Mouse (Mus musculus) erythroid progenitor cell, adult 5-6 weeks (primary cell): ENCODE measurements around the gene Gpr152. TPM values are rescaled to one million over a fixed set of nuclear protein-coding genes. Genes with fewer than 3 reads are reported as not detected.

Source experiments
- ATAC-seq: replicated peaks from 2 replicates; pipeline ENCODE4 v1.8.0; 2016; ENCODE audit warnings: moderate number of reproducible peaks, mild to moderate bottlenecking, moderate TSS enrichment, inconsistent platforms; ENCODE audit not compliant: poor library complexity, low FRiP score, severe bottlenecking
- total RNA-seq, 2 experiments: library from RNA; stranded (forward) in 1 of 2; stranded (reverse) in 1 of 2; fragments of 150-400 nt in 1 of 2; fragments of 186-747, 209-891 nt in 1 of 2; gene quantifications; 2 replicates each; pipeline versions ENCODE4 v1.2.3 to v1.2.4; 2015 to 2017; ENCODE audit warnings: low replicate concordance in 2 of 2

The Gpr152 gene
- total RNA-seq, 2 experiments from 2014 or later: not detected

DNA sequence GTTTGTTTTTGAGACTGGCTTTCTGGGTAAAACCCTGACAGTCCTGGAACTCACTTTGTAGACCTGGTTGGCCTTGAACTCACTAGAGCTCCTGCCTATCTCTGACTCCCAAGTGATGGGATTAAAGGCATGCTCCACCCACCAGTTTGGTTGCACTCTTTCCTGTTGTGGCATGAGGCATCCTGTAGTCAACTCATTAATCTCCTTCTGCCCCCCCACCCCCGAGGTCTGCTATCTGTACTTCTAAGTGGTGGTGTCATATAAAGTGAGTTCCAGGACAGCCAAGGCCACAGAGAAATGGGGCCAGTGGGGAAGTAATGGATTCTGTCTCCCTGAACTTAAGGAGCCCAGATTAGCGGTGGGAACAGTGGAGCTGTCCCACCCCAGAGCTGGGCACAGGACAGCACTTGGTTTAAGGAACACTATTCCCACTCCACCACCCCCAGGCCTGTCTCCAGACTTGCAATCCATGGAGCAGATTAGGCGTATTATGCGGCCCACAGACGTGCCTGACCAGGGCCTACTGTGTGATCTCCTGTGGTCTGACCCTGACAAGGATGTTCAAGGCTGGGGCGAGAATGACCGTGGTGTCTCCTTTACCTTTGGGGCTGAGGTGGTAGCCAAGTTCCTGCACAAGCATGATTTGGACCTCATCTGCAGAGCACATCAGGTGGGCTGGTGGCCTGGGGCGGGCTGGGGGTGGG is 54.6 kb downstream of the Gpr152 start:
- ATAC-seq: no peak

DNA sequence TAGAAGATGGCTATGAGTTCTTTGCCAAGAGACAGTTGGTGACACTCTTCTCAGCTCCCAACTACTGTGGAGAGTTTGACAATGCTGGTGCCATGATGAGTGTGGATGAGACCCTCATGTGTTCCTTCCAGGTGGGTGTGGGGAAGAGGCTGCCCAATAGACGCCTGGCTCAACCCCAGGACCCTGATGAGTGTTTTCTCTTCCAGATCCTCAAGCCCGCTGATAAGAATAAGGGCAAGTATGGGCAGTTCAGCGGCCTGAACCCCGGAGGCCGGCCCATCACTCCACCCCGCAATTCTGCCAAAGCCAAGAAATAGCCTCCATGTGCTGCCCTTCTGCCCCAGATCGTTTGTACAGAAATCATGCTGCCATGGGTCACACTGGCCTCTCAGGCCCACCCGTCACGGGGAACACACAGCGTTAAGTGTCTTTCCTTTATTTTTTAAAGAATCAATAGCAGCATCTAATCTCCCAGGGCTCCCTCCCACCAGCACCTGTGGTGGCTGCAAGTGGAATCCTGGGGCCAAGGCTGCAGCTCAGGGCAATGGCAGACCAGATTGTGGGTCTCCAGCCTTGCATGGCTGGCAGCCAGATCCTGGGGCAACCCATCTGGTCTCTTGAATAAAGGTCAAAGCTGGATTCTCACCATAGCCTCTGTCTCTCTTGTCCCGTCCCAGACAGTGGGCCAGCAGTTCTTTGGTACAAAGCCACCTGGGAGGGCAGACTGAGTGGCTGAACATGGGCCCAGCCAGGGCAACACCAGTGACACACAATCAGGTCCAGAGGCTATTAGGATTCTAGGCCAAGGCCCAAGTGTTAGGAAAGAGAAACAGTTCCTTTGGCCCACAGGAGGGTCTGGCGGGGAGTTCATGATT is 55.4 kb downstream of the Gpr152 start:
- ATAC-seq: no peak

Other genes with a start within 250 kb of the Gpr152 start
Only the 30 nearest of the 33 such genes appear.
- gene Unc93b1, start 204.6 kb upstream of the Gpr152 start, total RNA-seq (2015; ENCODE audit: low replicate concordance): 28.5 and 29.3 TPM in 2 replicates
- gene Unc93b1, start 204.6 kb upstream of the Gpr152 start, total RNA-seq (2017; ENCODE audit: low replicate concordance): 28.2 and 34.4 TPM in 2 replicates
- 3.6 TPM in 1 of 2 replicates, not detected in the other for gene Aldh3b3, start 181.1 kb upstream of the Gpr152 start, total RNA-seq (2015; ENCODE audit: low replicate concordance)
- not detected in 2 replicates for gene Aldh3b3, start 181.1 kb upstream of the Gpr152 start, total RNA-seq (2017; ENCODE audit: low replicate concordance)
- 1.3 and 6.5 TPM in 2 replicates for gene Aldh3b2, start 167.5 kb upstream of the Gpr152 start, total RNA-seq (2015; ENCODE audit: low replicate concordance)
- 1.1 and 2.4 TPM in 2 replicates for gene Aldh3b2, start 167.5 kb upstream of the Gpr152 start, total RNA-seq (2017; ENCODE audit: low replicate concordance)
- not detected in 2 replicates for gene Acy3, start 153.2 kb upstream of the Gpr152 start, total RNA-seq (2015; ENCODE audit: low replicate concordance)
- gene Acy3, start 153.2 kb upstream of the Gpr152 start, total RNA-seq (2017; ENCODE audit: low replicate concordance): not detected in 2 replicates
- gene Tbx10, start 147.0 kb upstream of the Gpr152 start, total RNA-seq (2015; ENCODE audit: low replicate concordance): not detected in 2 replicates
- not detected in 2 replicates for gene Tbx10, start 147.0 kb upstream of the Gpr152 start, total RNA-seq (2017; ENCODE audit: low replicate concordance)
- not detected in 2 replicates for gene Nudt8, start 139.2 kb upstream of the Gpr152 start, total RNA-seq (2015; ENCODE audit: low replicate concordance)
- 1.4 TPM in 1 of 2 replicates, not detected in the other for gene Nudt8, start 139.2 kb upstream of the Gpr152 start, total RNA-seq (2017; ENCODE audit: low replicate concordance)
- not detected in 2 replicates for gene Gm49405, start 139.2 kb upstream of the Gpr152 start, total RNA-seq (2015; ENCODE audit: low replicate concordance)
- 0.90 TPM in 1 of 2 replicates, not detected in the other for gene Gm49405, start 139.2 kb upstream of the Gpr152 start, total RNA-seq (2017; ENCODE audit: low replicate concordance)
- gene Doc2g, start 136.5 kb upstream of the Gpr152 start, total RNA-seq (2015; ENCODE audit: low replicate concordance): 0.42 TPM in 1 of 2 replicates, not detected in the other
- 3.0 TPM in 1 of 2 replicates, not detected in the other for gene Doc2g, start 136.5 kb upstream of the Gpr152 start, total RNA-seq (2017; ENCODE audit: low replicate concordance)
- gene Ndufv1, start 127.0 kb upstream of the Gpr152 start, total RNA-seq (2015; ENCODE audit: low replicate concordance): 77.1 and 96.6 TPM in 2 replicates
- gene Ndufv1, start 127.0 kb upstream of the Gpr152 start, total RNA-seq (2017; ENCODE audit: low replicate concordance): 161 and 207 TPM in 2 replicates
- 115 and 185 TPM in 2 replicates for gene Gstp1, start 101.8 kb upstream of the Gpr152 start, total RNA-seq (2015; ENCODE audit: low replicate concordance)
- 22.8 and 23.9 TPM in 2 replicates for gene Gstp1, start 101.8 kb upstream of the Gpr152 start, total RNA-seq (2017; ENCODE audit: low replicate concordance)
- gene Gstp2, start 93.8 kb upstream of the Gpr152 start, total RNA-seq (2015; ENCODE audit: low replicate concordance): 3.2 TPM in 1 of 2 replicates, not detected in the other
- gene Gstp2, start 93.8 kb upstream of the Gpr152 start, total RNA-seq (2017; ENCODE audit: low replicate concordance): 3.2 TPM in 1 of 2 replicates, not detected in the other
- 8.8 and 15.9 TPM in 2 replicates for gene Gstp3, start 80.2 kb upstream of the Gpr152 start, total RNA-seq (2015; ENCODE audit: low replicate concordance)
- 16.8 and 19.8 TPM in 2 replicates for gene Gstp3, start 80.2 kb upstream of the Gpr152 start, total RNA-seq (2017; ENCODE audit: low replicate concordance)
- gene Cabp2, start 58.2 kb upstream of the Gpr152 start, total RNA-seq (2015; ENCODE audit: low replicate concordance): not detected in 2 replicates
- not detected in 2 replicates for gene Cabp2, start 58.2 kb upstream of the Gpr152 start, total RNA-seq (2017; ENCODE audit: low replicate concordance)
- 118 and 124 TPM in 2 replicates for gene Cdk2ap2, start 42.6 kb upstream of the Gpr152 start, total RNA-seq (2015; ENCODE audit: low replicate concordance)
- gene Cdk2ap2, start 42.6 kb upstream of the Gpr152 start, total RNA-seq (2017; ENCODE audit: low replicate concordance): 17.9 and 36.3 TPM in 2 replicates
- gene Pitpnm1, start 39.8 kb upstream of the Gpr152 start, total RNA-seq (2015; ENCODE audit: low replicate concordance): 56.6 and 67.1 TPM in 2 replicates
- 33.9 and 60.9 TPM in 2 replicates for gene Pitpnm1, start 39.8 kb upstream of the Gpr152 start, total RNA-seq (2017; ENCODE audit: low replicate concordance)
- 33.5 and 72.1 TPM in 2 replicates for gene Aip, start 13.9 kb upstream of the Gpr152 start, total RNA-seq (2015; ENCODE audit: low replicate concordance)
- 41.2 and 41.8 TPM in 2 replicates for gene Aip, start 13.9 kb upstream of the Gpr152 start, total RNA-seq (2017; ENCODE audit: low replicate concordance)
- not detected in 2 replicates for gene Cabp4, start 4.2 kb downstream of the Gpr152 start, total RNA-seq (2015; ENCODE audit: low replicate concordance)
- gene Cabp4, start 4.2 kb downstream of the Gpr152 start, total RNA-seq (2017; ENCODE audit: low replicate concordance): not detected in 2 replicates
- 68.3 and 83.3 TPM in 2 replicates for gene Coro1b, start 8.8 kb downstream of the Gpr152 start, total RNA-seq (2015; ENCODE audit: low replicate concordance)
- gene Coro1b, start 8.8 kb downstream of the Gpr152 start, total RNA-seq (2017; ENCODE audit: low replicate concordance): 8.5 and 48.9 TPM in 2 replicates
- gene Ptprcap, start 13.8 kb downstream of the Gpr152 start, total RNA-seq (2015; ENCODE audit: low replicate concordance): 66.3 and 73.4 TPM in 2 replicates
- 14.4 and 38.8 TPM in 2 replicates for gene Ptprcap, start 13.8 kb downstream of the Gpr152 start, total RNA-seq (2017; ENCODE audit: low replicate concordance)
- 39.8 and 52.3 TPM in 2 replicates for gene Rps6kb2, start 23.6 kb downstream of the Gpr152 start, total RNA-seq (2015; ENCODE audit: low replicate concordance)
- 21.4 and 34.8 TPM in 2 replicates for gene Rps6kb2, start 23.6 kb downstream of the Gpr152 start, total RNA-seq (2017; ENCODE audit: low replicate concordance)
- gene Carns1, start 35.7 kb downstream of the Gpr152 start, total RNA-seq (2015; ENCODE audit: low replicate concordance): 0.72 and 2.5 TPM in 2 replicates
- gene Carns1, start 35.7 kb downstream of the Gpr152 start, total RNA-seq (2017; ENCODE audit: low replicate concordance): 0.13 and 1.5 TPM in 2 replicates
- gene Tbc1d10c, start 51.5 kb downstream of the Gpr152 start, total RNA-seq (2015; ENCODE audit: low replicate concordance): 8.0 and 31.0 TPM in 2 replicates
- gene Tbc1d10c, start 51.5 kb downstream of the Gpr152 start, total RNA-seq (2017; ENCODE audit: low replicate concordance): 6.2 and 14.2 TPM in 2 replicates
- gene Ppp1ca, start 52.3 kb downstream of the Gpr152 start, total RNA-seq (2015; ENCODE audit: low replicate concordance): 181 and 188 TPM in 2 replicates
- 185 and 268 TPM in 2 replicates for gene Ppp1ca, start 52.3 kb downstream of the Gpr152 start, total RNA-seq (2017; ENCODE audit: low replicate concordance)
- gene Rad9a, start 61.9 kb downstream of the Gpr152 start, total RNA-seq (2015; ENCODE audit: low replicate concordance): 44.0 and 54.1 TPM in 2 replicates
- gene Rad9a, start 61.9 kb downstream of the Gpr152 start, total RNA-seq (2017; ENCODE audit: low replicate concordance): 27.5 and 41.6 TPM in 2 replicates
- not detected in 2 replicates for gene Clcf1, start 74.5 kb downstream of the Gpr152 start, total RNA-seq (2015; ENCODE audit: low replicate concordance)
- 0.15 and 1.2 TPM in 2 replicates for gene Clcf1, start 74.5 kb downstream of the Gpr152 start, total RNA-seq (2017; ENCODE audit: low replicate concordance)
- gene AC109138.7, start 74.6 kb downstream of the Gpr152 start, total RNA-seq (2015; ENCODE audit: low replicate concordance): not detected in 2 replicates
- not detected in 2 replicates for gene AC109138.7, start 74.6 kb downstream of the Gpr152 start, total RNA-seq (2017; ENCODE audit: low replicate concordance)
- 21.8 and 24.5 TPM in 2 replicates for gene Pold4, start 92.1 kb downstream of the Gpr152 start, total RNA-seq (2015; ENCODE audit: low replicate concordance)
- 5.0 and 16.1 TPM in 2 replicates for gene Pold4, start 92.1 kb downstream of the Gpr152 start, total RNA-seq (2017; ENCODE audit: low replicate concordance)
- gene Ssh3, start 129.4 kb downstream of the Gpr152 start, total RNA-seq (2015; ENCODE audit: low replicate concordance): 2.2 and 16.8 TPM in 2 replicates
- 0.90 and 5.2 TPM in 2 replicates for gene Ssh3, start 129.4 kb downstream of the Gpr152 start, total RNA-seq (2017; ENCODE audit: low replicate concordance)
- 0.72 and 1.3 TPM in 2 replicates for gene Ankrd13d, start 143.3 kb downstream of the Gpr152 start, total RNA-seq (2015; ENCODE audit: low replicate concordance)
- 0.39 TPM in 1 of 2 replicates, not detected in the other for gene Ankrd13d, start 143.3 kb downstream of the Gpr152 start, total RNA-seq (2017; ENCODE audit: low replicate concordance)
- 71.3 and 72.8 TPM in 2 replicates for gene Grk2, start 166.4 kb downstream of the Gpr152 start, total RNA-seq (2015; ENCODE audit: low replicate concordance)
- gene Grk2, start 166.4 kb downstream of the Gpr152 start, total RNA-seq (2017; ENCODE audit: low replicate concordance): 40.5 and 47.1 TPM in 2 replicates